In genomic region chr11:75270276-75270984, GRCm38 (mm10) we compare ENCODE assay signal across 14 mouse cellular contexts.
DNase-seq lines count a peak whose midpoint lies in the region; ATAC-seq and TF ChIP-seq lines count a peak whose summit lies in the region.
"Had no signal": no experiment of that assay in that cellular context is flagged by ENCODE, and none has a peak within 500 bp of the region (broad histone marks: within the 10 kb centered on the region; RNA-seq: fewer than 3 reads in every experiment).

No protein-coding gene starts in this region.

- no peak overlapping the region for H3K4me3 ChIP-seq in hindbrain, embryonic 10.5 days
- H3K4me3 ChIP-seq in hindbrain, embryonic 16.5 days (ENCODE audit: low read length), result no peak overlapping the region
- no peak overlapping the region for H3K4me3 ChIP-seq in stomach, embryonic 15.5 days (replicated peaks)
- no peak overlapping the region for H3K4me3 ChIP-seq in stomach, postnatal 0 days (ENCODE audit: low read depth, low read length)
- no peak overlapping the region for H3K4me3 ChIP-seq in kidney, adult 2 months (ENCODE audit: insufficient read depth, low read depth, low read length)
- H3K4me3 ChIP-seq: forebrain, embryonic 12.5 days; kidney, embryonic 15.5 days; limb, embryonic 15.5 days had no signal

- no peak for TF ChIP-seq CTCF in stomach, postnatal 0 days (IDR thresholded peaks at IDR 0.05; ENCODE audit: low read depth)
- TF ChIP-seq CTCF in kidney, adult 2 months (conservative IDR thresholded peaks at IDR 0.05; ENCODE audit: insufficient read depth, insufficient read length, low read depth, low read length), result no peak

- no peak overlapping the region for H3K4me2 ChIP-seq in hindbrain, embryonic 16.5 days (ENCODE audit: low read length)
- H3K4me2 ChIP-seq in stomach, embryonic 15.5 days, result no peak overlapping the region
- H3K4me2 ChIP-seq in stomach, postnatal 0 days (replicated peaks; ENCODE audit: low read depth), result no peak overlapping the region
- H3K4me2 ChIP-seq: forebrain, embryonic 12.5 days; kidney, embryonic 15.5 days; limb, embryonic 15.5 days had no signal

- H3K9ac ChIP-seq in hindbrain, embryonic 16.5 days (ENCODE audit: low read depth, low read length), result no peak overlapping the region
- H3K9ac ChIP-seq in stomach, embryonic 15.5 days, result no peak overlapping the region
- no peak overlapping the region for H3K9ac ChIP-seq in stomach, postnatal 0 days (ENCODE audit: low read length)
- H3K9ac ChIP-seq: forebrain, embryonic 12.5 days; kidney, embryonic 15.5 days; limb, embryonic 15.5 days had no signal

- no peak for TF ChIP-seq EP300 in stomach, postnatal 0 days (optimal IDR thresholded peaks at IDR 0.05)

- H3K27ac ChIP-seq in hindbrain, embryonic 10.5 days, result peak overlapping the region; percentile 50; the same call in 1 of the 2 replicates
- H3K27ac ChIP-seq in hindbrain, embryonic 16.5 days (ENCODE audit: low read depth, low read length), result no peak overlapping the region
- no peak overlapping the region for H3K27ac ChIP-seq in stomach, embryonic 15.5 days
- H3K27ac ChIP-seq in stomach, postnatal 0 days (replicated peaks), result no peak overlapping the region
- no peak overlapping the region for H3K27ac ChIP-seq in kidney, adult 2 months (ENCODE audit: insufficient read depth, low read depth, low read length)
- H3K27ac ChIP-seq: forebrain, embryonic 12.5 days; kidney, embryonic 15.5 days; limb, embryonic 15.5 days; macrophage had no signal

- 0 out of 2 replicates have a peak, but pooled peaks cover 3% of the 10 kb centered on the region for H3K27me3 ChIP-seq in hindbrain, embryonic 10.5 days (ENCODE audit: insufficient read depth, poor library complexity, severe bottlenecking)
- no peaks in the 10 kb centered on the region for H3K27me3 ChIP-seq in hindbrain, embryonic 16.5 days (replicated peaks; ENCODE audit: control insufficient read depth, insufficient read depth, low read length)
- no peaks in the 10 kb centered on the region for H3K27me3 ChIP-seq in stomach, embryonic 15.5 days (replicated peaks)
- H3K27me3 ChIP-seq in stomach, postnatal 0 days (ENCODE audit: control insufficient read depth, insufficient read depth, low read length), result no peaks in the 10 kb centered on the region
- H3K27me3 ChIP-seq in kidney, adult 2 months (replicated peaks; ENCODE audit: control insufficient read depth, insufficient read depth, low read length), result no peaks in the 10 kb centered on the region
- H3K27me3 ChIP-seq: limb, embryonic 15.5 days had no signal

- H3K4me1 ChIP-seq in hindbrain, embryonic 10.5 days (replicated peaks), result peaks cover 71% of the 10 kb centered on the region
- H3K4me1 ChIP-seq in hindbrain, embryonic 16.5 days (ENCODE audit: control insufficient read depth, insufficient read depth, low read depth, low read length), result peaks cover 26% of the 10 kb centered on the region
- H3K4me1 ChIP-seq in stomach, embryonic 15.5 days, result peaks cover 6% of the 10 kb centered on the region; the same call in 1 of the 2 replicates
- no peaks in the 10 kb centered on the region for H3K4me1 ChIP-seq in stomach, postnatal 0 days (replicated peaks; ENCODE audit: control insufficient read depth, insufficient read depth)
- peaks cover 15% of the 10 kb centered on the region; the same call in 1 of the 2 replicates for H3K4me1 ChIP-seq in kidney, adult 2 months (ENCODE audit: control insufficient read depth, insufficient read depth, low read length)

- H3K36me3 ChIP-seq in hindbrain, embryonic 10.5 days, result no peaks in the 10 kb centered on the region
- no peaks in the 10 kb centered on the region for H3K36me3 ChIP-seq in hindbrain, embryonic 16.5 days (ENCODE audit: control insufficient read depth, insufficient read depth, low read length)
- H3K36me3 ChIP-seq in stomach, embryonic 15.5 days, result no peaks in the 10 kb centered on the region
- H3K36me3 ChIP-seq in stomach, postnatal 0 days (ENCODE audit: control insufficient read depth, insufficient read depth, low read length), result no peaks in the 10 kb centered on the region
- H3K36me3 ChIP-seq in kidney, adult 2 months (ENCODE audit: control insufficient read depth, insufficient read depth, low read length), result no peaks in the 10 kb centered on the region
- H3K36me3 ChIP-seq: forebrain, embryonic 12.5 days; kidney, embryonic 15.5 days; limb, embryonic 15.5 days had no signal

- H3K9me3 ChIP-seq in hindbrain, embryonic 10.5 days, result no peaks in the 10 kb centered on the region
- H3K9me3 ChIP-seq in hindbrain, embryonic 16.5 days (ENCODE audit: control insufficient read depth, low read length), result no peaks in the 10 kb centered on the region
- H3K9me3 ChIP-seq in stomach, embryonic 15.5 days, result no peaks in the 10 kb centered on the region
- H3K9me3 ChIP-seq in stomach, postnatal 0 days (ENCODE audit: control insufficient read depth, low read length), result no peaks in the 10 kb centered on the region
- H3K9me3 ChIP-seq: forebrain, embryonic 12.5 days; kidney, embryonic 15.5 days; limb, embryonic 15.5 days had no signal

- WGBS in hindbrain, embryonic 10.5 days, result 67% methylated on average over 8 of the region's 8 CpGs
- WGBS in hindbrain, embryonic 16.5 days, result 59% methylated on average over 8 of the region's 8 CpGs
- WGBS in stomach, embryonic 15.5 days, result 62% methylated on average over 8 of the region's 8 CpGs
- WGBS in stomach, postnatal 0 days, result 79% methylated on average over 8 of the region's 8 CpGs
- WGBS in kidney, adult 2 months, result 92% methylated on average over 8 of the region's 8 CpGs

- no peak for DNase-seq in hindbrain, embryonic 10.5 days (ENCODE audit: low spot score)
- no peak for DNase-seq in stomach, postnatal 0 days (ENCODE audit: low spot score)
- DNase-seq in liver, result peak; percentile 76
- DNase-seq in right cerebral cortex, postnatal 36 days (ENCODE audit: low spot score in 2 of 2), result no peak
- no peak for DNase-seq in kidney, adult 2 months
- DNase-seq: adrenal gland, postnatal 36 days; retina, postnatal 1 day; thymus, postnatal 4 days had no signal

- no peak for TF ChIP-seq POLR2A in kidney, adult 2 months (IDR thresholded peaks at IDR 0.05; ENCODE audit: low read depth, low read length)

- ATAC-seq in hindbrain, embryonic 16.5 days, result no peak
- peak; percentile 80 for ATAC-seq in stomach, embryonic 15.5 days (ENCODE audit: insufficient read depth, low FRiP score, low read depth)
- ATAC-seq in stomach, postnatal 0 days (ENCODE audit: low FRiP score, low TSS enrichment), result no peak
